Mouse (Mus musculus) Patski (cell line): ENCODE results near the gene Cabcoco1. TPM values are rescaled to one million over a fixed set of nuclear protein-coding genes. Genes with fewer than 3 reads are reported as not detected.

Experiments
- ATAC-seq: fragments of 100-300 bp; one replicate; pipeline ENCODE4 v1.8.0; 2021
- CTCF ChIA-PET: fragments of 350-600 bp; sonication (Branson Sonifier 250); formaldehyde crosslinking; loops from one replicate; lab custom pipeline; 2022; ENCODE audit warnings: inconsistent platforms; lab: Charles Lee
- POLR2A ChIA-PET: fragments of 350-600 bp; sonication (Branson Sonifier 250); formaldehyde crosslinking; loops from one replicate; lab custom pipeline; 2022; ENCODE audit warnings: antibody characterized with exemption, inconsistent platforms; lab: Charles Lee
- DNase-seq: peaks from one replicate; pipeline ENCODE4 v3.0.0-alpha.2; 2011; ENCODE audit warnings: low read depth, low spot score
- H3K27me3 ChIP-seq: fragments of 371-371 bp; one replicate; pipeline ENCODE4 v1.5.1; 2021
- CTCF ChIP-seq: fragments of 100-300 bp; IDR thresholded peaks from one replicate; pipeline ENCODE4 v1.5.1; 2021
- in situ Hi-C: fragments of 300-500 bp; cut with MboI; formaldehyde crosslinking; loops from 3 replicates; pipeline ENCODE4 v1.11.1; 2018; ENCODE audit warnings: low pct_unique_long_range_greater_than_20kb, mixed read lengths
- polyA plus RNA-seq: library from polyadenylated mRNA; unstranded; gene quantifications from one replicate; pipeline ENCODE4 v1.2.3, GENCODE M21; 2021

Gene Cabcoco1
- polyA plus RNA-seq, 1 experiment from 2014 or later = not detected

- in situ Hi-C loops = no loop called here
- no peak for TF ChIP-seq CTCF
- no peaks in the 10 kb centered on the region for H3K27me3 ChIP-seq
- ChIA-PET POLR2A (no interaction called here), CTCF (interaction anchor here (1.2 to 1.4 kb wide), 3 partner anchors 8 to 10 kb away, joined by 3 to 4 read pairs (median 3); no protein-coding TSS in a partner anchor)
- ATAC-seq (no peak), DNase-seq (no peak)
Observed at GRCm38 (mm10) chr10:68405936-68406335, 135.8 kb downstream of the Cabcoco1 start.

DNA sequence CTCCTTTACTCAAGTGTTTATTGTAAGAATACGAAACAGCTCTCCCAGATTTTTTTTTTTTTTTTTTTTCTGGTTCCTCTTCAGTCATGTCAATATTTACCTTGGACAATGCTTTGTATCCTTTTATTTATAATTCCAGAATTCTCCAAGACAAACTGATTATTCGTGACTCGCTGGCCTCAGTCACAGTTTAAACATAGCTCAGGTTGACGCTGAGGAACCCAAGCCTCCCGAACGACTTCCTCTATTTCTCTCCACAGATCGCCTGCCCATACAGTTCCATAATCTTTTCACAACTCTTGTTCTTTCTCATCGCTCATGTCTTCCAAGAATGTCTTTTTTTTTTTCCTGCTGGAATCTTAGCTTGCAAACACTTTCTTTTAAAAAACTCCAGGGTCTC is 144.9 kb downstream of the Cabcoco1 start:
- ChIA-PET CTCF (interaction anchor here (1.6 kb wide), 1 partner anchor 10 kb away, joined by 4 read pairs; no protein-coding TSS in a partner anchor), POLR2A (interaction anchor here (0.6 to 1.2 kb wide), 2 partner anchors 16 to 53 kb away, joined by 3 read pairs; no protein-coding TSS in a partner anchor)
- ATAC-seq = no peak
- H3K27me3 ChIP-seq = no peaks in the 10 kb centered on the region
- no peak for DNase-seq
- no peak for TF ChIP-seq CTCF
- in situ Hi-C loops = no loop called here

GRCm38 (mm10) chr10:68396083-68396482 is 145.6 kb downstream of the Cabcoco1 start:
- no peaks in the 10 kb centered on the region for H3K27me3 ChIP-seq
- in situ Hi-C loops = no loop called here
- no peak for TF ChIP-seq CTCF
- CTCF ChIA-PET = no interaction called here
- ATAC-seq (no peak), DNase-seq (no peak)
- POLR2A ChIA-PET = interaction anchor here (0.6 kb wide), 1 partner anchor 52 kb away, joined by 3 read pairs; no protein-coding TSS in a partner anchor

- POLR2A ChIA-PET = no interaction called here
Observed at GRCm38 (mm10) chr10:68391640-68392039, 150.1 kb downstream of the Cabcoco1 start.

DNA sequence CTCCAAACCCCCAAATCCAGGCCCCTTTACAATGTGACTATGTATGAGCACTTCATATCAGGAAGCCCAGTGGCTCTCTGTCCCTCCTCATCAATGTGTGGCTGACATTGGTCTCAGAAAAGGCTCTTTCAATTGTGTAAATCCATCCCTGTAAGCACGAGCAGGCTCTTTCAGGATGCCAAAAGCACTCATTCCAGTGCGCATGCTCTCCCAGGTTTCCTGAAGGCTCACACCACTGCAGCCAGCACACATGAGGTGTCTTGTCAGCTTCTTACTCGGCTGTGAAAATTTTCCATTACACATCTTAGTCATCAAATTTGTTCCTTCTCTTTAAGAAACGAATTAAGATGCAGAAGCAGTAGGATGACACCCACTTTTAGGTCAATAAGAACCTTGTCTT is 152.9 kb downstream of the Cabcoco1 start:
- in situ Hi-C loops = no loop called here
- ATAC-seq (no peak), DNase-seq (no peak)
- no peak for TF ChIP-seq CTCF
- POLR2A ChIA-PET = no interaction called here
- H3K27me3 ChIP-seq = no peaks in the 10 kb centered on the region
- CTCF ChIA-PET = interaction anchor here (1.1 kb wide), 1 partner anchor 11 kb away, joined by 3 read pairs; no protein-coding TSS in a partner anchor

More at GRCm38 (mm10) chr10:68391640-68392039, 150.1 kb downstream of the Cabcoco1 start:
- CTCF ChIA-PET = no interaction called here
- TF ChIP-seq CTCF = no peak
- ATAC-seq = no peak
- H3K27me3 ChIP-seq = no peaks in the 10 kb centered on the region
- in situ Hi-C loops = no loop called here
- DNase-seq = no peak

DNA sequence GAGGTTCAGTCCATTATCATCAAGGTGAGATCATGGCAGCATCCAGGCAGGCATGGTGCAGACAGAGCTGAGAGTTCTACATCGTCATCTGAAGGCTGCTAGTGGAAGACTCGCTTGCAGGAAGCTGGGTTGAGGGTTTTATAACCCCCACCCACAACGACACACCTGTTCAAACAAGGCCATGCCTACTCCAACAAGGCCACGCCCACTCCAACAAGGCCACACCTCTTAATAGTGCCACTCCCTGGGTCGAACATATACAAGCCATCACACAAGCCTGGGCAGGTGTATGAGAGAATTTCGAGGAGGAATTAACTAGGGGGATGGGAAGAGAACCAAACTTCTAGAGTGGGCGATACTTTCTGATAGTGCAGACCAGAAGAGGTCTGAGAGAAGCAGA is 153.6 kb downstream of the Cabcoco1 start:
- H3K27me3 ChIP-seq = no peaks in the 10 kb centered on the region
- ChIA-PET CTCF (interaction anchor here (1.1 kb wide), 1 partner anchor 12 kb away, joined by 3 read pairs; no protein-coding TSS in a partner anchor), POLR2A (no interaction called here)
- in situ Hi-C loops = no loop called here
- DNase-seq (no peak), ATAC-seq (no peak)
- no peak for TF ChIP-seq CTCF

Other genes starting within 250 kb of the Cabcoco1 start
- not detected for gene Tmem26, start 181.8 kb upstream of the Cabcoco1 start, polyA plus RNA-seq